8 mouse cellular contexts compared by ENCODE assay signal in the genomic region with DNA sequence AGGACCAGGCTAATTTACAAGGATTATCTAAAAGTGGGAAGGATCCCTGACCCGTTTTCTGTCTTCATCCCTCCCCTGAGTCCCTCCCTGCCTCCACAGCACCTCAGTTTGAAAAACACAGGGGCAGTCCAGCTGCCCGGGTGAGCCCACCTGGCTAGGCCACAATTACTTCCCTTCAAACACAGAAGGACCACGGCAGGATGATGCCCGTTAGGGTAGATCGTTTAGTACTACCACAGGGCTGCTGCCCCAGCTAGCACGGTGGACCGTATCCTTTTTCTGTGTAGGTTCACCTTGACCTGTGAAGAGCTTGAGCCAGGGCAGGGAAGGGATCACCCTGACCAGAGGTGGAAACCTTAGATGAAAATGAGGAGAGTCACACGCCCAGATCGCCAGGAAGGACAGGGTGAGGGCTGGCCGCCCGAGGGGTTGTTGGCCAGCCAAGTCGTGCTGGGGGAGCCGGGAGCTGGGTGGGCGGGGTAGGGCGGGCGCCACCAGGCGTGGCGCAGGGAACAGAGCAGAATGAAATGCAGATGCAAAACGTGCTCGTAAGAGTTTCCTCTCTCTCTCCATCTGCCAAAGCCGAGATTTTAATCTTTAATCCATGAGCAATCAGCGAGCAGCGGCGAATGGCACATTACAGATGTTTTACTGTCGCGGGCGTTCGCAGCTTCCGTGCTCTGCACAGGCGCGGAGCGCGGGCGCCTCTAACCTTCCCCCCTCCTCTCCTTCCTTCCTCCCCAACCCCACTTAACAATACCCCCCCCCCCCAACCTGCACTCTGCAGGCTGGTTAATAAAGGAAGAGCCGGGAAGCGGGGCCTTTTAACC. TPM values are rescaled to one million over a fixed set of nuclear protein-coding genes. Genes with fewer than 3 reads are reported as not detected.
DNase-seq lines count a peak whose midpoint lies in the region; ATAC-seq and TF ChIP-seq lines count a peak whose summit lies in the region.

No protein-coding gene starts in this region.

- TF ChIP-seq POLR2A in limb, embryonic 14.5 days (IDR thresholded peaks at IDR 0.05; ENCODE audit: borderline replicate concordance, extremely low read depth, insufficient read depth, insufficient read length), result no peak

- peaks cover 90% of the 10 kb centered on the region for H3K27me3 ChIP-seq in heart, embryonic 10.5 days (ENCODE audit: insufficient read depth, poor library complexity, severe bottlenecking)
- peaks cover 97% of the 10 kb centered on the region for H3K27me3 ChIP-seq in hindbrain, embryonic 10.5 days (ENCODE audit: insufficient read depth, poor library complexity, severe bottlenecking)
- H3K27me3 ChIP-seq in limb, embryonic 14.5 days (ENCODE audit: control insufficient read depth, insufficient read depth, low read length), result peaks cover 67% of the 10 kb centered on the region

- H3K36me3 ChIP-seq in heart, embryonic 10.5 days, result no peaks in the 10 kb centered on the region
- H3K36me3 ChIP-seq in hindbrain, embryonic 10.5 days, result no peaks in the 10 kb centered on the region
- no peaks in the 10 kb centered on the region for H3K36me3 ChIP-seq in limb, embryonic 14.5 days (ENCODE audit: control insufficient read depth, insufficient read depth, low read length)

- peaks cover 27% of the 10 kb centered on the region for H3K4me1 ChIP-seq in heart, embryonic 10.5 days
- peaks cover 46% of the 10 kb centered on the region for H3K4me1 ChIP-seq in hindbrain, embryonic 10.5 days (replicated peaks)
- H3K4me1 ChIP-seq in limb, embryonic 14.5 days (ENCODE audit: control insufficient read depth, insufficient read depth, low read length), result peaks cover 21% of the 10 kb centered on the region

- H3K4me3 ChIP-seq in heart, embryonic 10.5 days, result peak overlapping the region; percentile 52
- peak overlapping the region; percentile 48 for H3K4me3 ChIP-seq in hindbrain, embryonic 10.5 days
- peak overlapping the region; percentile 31 for H3K4me3 ChIP-seq in limb, embryonic 14.5 days (replicated peaks; ENCODE audit: low read length)

- DNase-seq in heart, embryonic 10.5 days (ENCODE audit: low spot score), result no peak
- DNase-seq in heart, adult 18-20 months, result no peak
- peak; percentile 33 for DNase-seq in ES-CJ7 (ENCODE audit: low read depth, low spot score)
- no peak for DNase-seq in hindbrain, embryonic 10.5 days (ENCODE audit: low spot score)
- DNase-seq in limb, embryonic 14.5 days (ENCODE audit: low spot score), result peak; percentile 63
- no peak for DNase-seq in B cell, adult 2 months
- no peak for DNase-seq in thymus, adult 18-20 months
- no peak for DNase-seq in frontal cortex, adult 2 months (ENCODE audit: extremely low spot score in 1 of 2, low spot score in 1 of 2)

- H3K4me2 ChIP-seq in limb, embryonic 14.5 days (replicated peaks; ENCODE audit: low read depth, low read length, severe bottlenecking), result peak overlapping the region; percentile 51

- no peak for ATAC-seq in limb, embryonic 14.5 days (ENCODE audit: low FRiP score, low read depth)

- H3K9ac ChIP-seq in limb, embryonic 14.5 days (ENCODE audit: low read depth, low read length, severe bottlenecking), result peak overlapping the region; percentile 31; the same call in 1 of the 2 replicates

- no peak overlapping the region for H3K27ac ChIP-seq in heart, embryonic 10.5 days
- H3K27ac ChIP-seq in hindbrain, embryonic 10.5 days, result peak overlapping the region; percentile 59
- no peak overlapping the region for H3K27ac ChIP-seq in limb, embryonic 14.5 days (replicated peaks; ENCODE audit: low read depth, low read length)

- no peaks in the 10 kb centered on the region for H3K9me3 ChIP-seq in heart, embryonic 10.5 days
- H3K9me3 ChIP-seq in hindbrain, embryonic 10.5 days, result peaks cover 3% of the 10 kb centered on the region; the same call in 1 of the 2 replicates
- H3K9me3 ChIP-seq in limb, embryonic 14.5 days (ENCODE audit: control insufficient read depth, low read length), result no peaks in the 10 kb centered on the region

- under 1% methylated on average over 36 of the region's 36 CpGs for WGBS in heart, embryonic 10.5 days
- under 1% methylated on average over 36 of the region's 36 CpGs for WGBS in hindbrain, embryonic 10.5 days
- WGBS in limb, embryonic 14.5 days, result under 1% methylated on average over 36 of the region's 36 CpGs

RNA-seq across cellular contexts. Expression of a gene that starts 32.0 kb away (rescaled TPM):
- 0.20 TPM in 1 of 2 replicates, not detected in the other for polyA plus RNA-seq in heart, embryonic 10.5 days (2016; fragmentation: Nextera tagmentation; extraction: Ambion mirVana)
- not detected for total RNA-seq in heart, adult 18-20 months (2021)
- polyA plus RNA-seq in hindbrain, embryonic 10.5 days (2016; fragmentation: Nextera tagmentation; extraction: Ambion mirVana), result 3.2 and 8.2 TPM in 2 replicates
- polyA plus RNA-seq in limb, embryonic 14.5 days (2012; rRNA removed), result 0.05 and 0.10 TPM in 2 replicates
- not detected in 2 replicates for polyA plus RNA-seq in limb, embryonic 14.5 days (2014; fragmentation: Nextera tagmentation; extraction: Ambion mirVana)
- polyA plus RNA-seq in frontal cortex, adult 2 months (2012; rRNA removed), result 0.06 and 0.11 TPM in 2 replicates

Comparison
In these comparisons a context has a peak if more than half of its experiments do, and no peak if none do; other contexts are left out.
1. DNase-seq: peak in ES-CJ7 (single experiment) and limb, embryonic 14.5 days (single experiment); none in heart, embryonic 10.5 days (single experiment), heart, adult 18-20 months (0 of 2), hindbrain, embryonic 10.5 days (single experiment), B cell, adult 2 months (0 of 2), thymus, adult 18-20 months (0 of 2) and frontal cortex, adult 2 months (0 of 2).
2. Peak in every context shown above with its lines, with median percentiles within 50 percentile points of each other: H3K4me3 ChIP-seq.